Mouse (Mus musculus): Measurements from ENCODE around the gene Col20a1.

Col20a1 gene

GRCm38 (mm10) chr2:180986449-180986848, at the start of gene Col20a1:
TSS of gene Col20a1 (plus strand) at chr2:180986535.
- 70% methylated on average over 2 of the region's 2 CpGs for WGBS

- 70% methylated on average over 1 of the region's 1 CpGs for WGBS
Observed at GRCm38 (mm10) chr2:180949947-180950346, 36.4 kb upstream of the Col20a1 start.

GRCm38 (mm10) chr2:180952731-180953171, 33.6 kb upstream of the Col20a1 start:
- WGBS, result 48% methylated on average over 9 of the region's 9 CpGs

GRCm38 (mm10) chr2:180953638-180954037, 32.7 kb upstream of the Col20a1 start:
- 44% methylated on average over 2 of the region's 2 CpGs for WGBS

- WGBS, result 1% methylated on average over 52 of the region's 52 CpGs
Observed at GRCm38 (mm10) chr2:180954061-180955047, 32.0 kb upstream of the Col20a1 start, which contains the start of gene Nkain4. TSS of gene Nkain4 (minus strand) at chr2:180954699.

GRCm38 (mm10) chr2:180959605-180960004, 26.7 kb upstream of the Col20a1 start:
- 79% methylated on average over 7 of the region's 7 CpGs for WGBS

- WGBS, result 88% methylated on average over 3 of the region's 3 CpGs
Observed at GRCm38 (mm10) chr2:180960187-180960586, 26.1 kb upstream of the Col20a1 start.

GRCm38 (mm10) chr2:180962616-180963308, 23.6 kb upstream of the Col20a1 start:
- WGBS, result 86% methylated on average over 2 of the region's 2 CpGs

- WGBS, result 6% methylated on average over 5 of the region's 5 CpGs
Observed at GRCm38 (mm10) chr2:180963956-180964355, 22.4 kb upstream of the Col20a1 start.

GRCm38 (mm10) chr2:180966092-180966882, 20.0 kb upstream of the Col20a1 start:
- 5% methylated on average over 14 of the region's 14 CpGs for WGBS

- under 1% methylated on average over 57 of the region's 57 CpGs for WGBS
Observed at GRCm38 (mm10) chr2:180967010-180967763, 19.1 kb upstream of the Col20a1 start, which contains the start of gene Arfgap1. TSS of gene Arfgap1 (plus strand) at chr2:180967225.

- WGBS, result 74% methylated on average over 6 of the region's 6 CpGs
Observed at GRCm38 (mm10) chr2:180981133-180981532, 5.2 kb upstream of the Col20a1 start.

GRCm38 (mm10) chr2:180985635-180986034, 700 bp upstream of the Col20a1 start:
- 82% methylated on average over 2 of the region's 2 CpGs for WGBS

GRCm38 (mm10) chr2:180987001-180987400, 666 bp downstream of the Col20a1 start:
- 52% methylated on average over 1 of the region's 1 CpGs for WGBS

GRCm38 (mm10) chr2:180987432-180988030, 1.2 kb downstream of the Col20a1 start:
- 53% methylated on average over 5 of the region's 5 CpGs for WGBS

GRCm38 (mm10) chr2:180988347-180988913, 2.1 kb downstream of the Col20a1 start:
- WGBS, result 32% methylated on average over 3 of the region's 3 CpGs

GRCm38 (mm10) chr2:180988948-180989347, 2.6 kb downstream of the Col20a1 start:
- 68% methylated on average over 1 of the region's 1 CpGs for WGBS

- WGBS, result 44% methylated on average over 4 of the region's 4 CpGs
Observed at GRCm38 (mm10) chr2:180990347-180990746, 4.0 kb downstream of the Col20a1 start.

GRCm38 (mm10) chr2:180994360-180994759, 8.0 kb downstream of the Col20a1 start:
- 82% methylated on average over 2 of the region's 2 CpGs for WGBS

- WGBS, result 73% methylated on average over 4 of the region's 4 CpGs
Observed at GRCm38 (mm10) chr2:180995457-180995856, 9.1 kb downstream of the Col20a1 start.

All from cerebral cortex, adult 2 months (tissue).